Mouse (Mus musculus) colon, adult 2 months (tissue): ENCODE measurements around the gene Cmc1. TPM values are rescaled to one million over a fixed set of nuclear protein-coding genes. Genes with fewer than 3 reads are reported as not detected.

Experiments used
- polyA plus RNA-seq: library from polyadenylated mRNA; depleted of rRNA; stranded (reverse); fragments of >200 nt; gene quantifications from 2 replicates; pipeline ENCODE4 v1.2.3, GENCODE M21; 2012; rRNA removed

The Cmc1 gene
- 1.9 and 2.0 TPM in 2 replicates for polyA plus RNA-seq

DNA sequence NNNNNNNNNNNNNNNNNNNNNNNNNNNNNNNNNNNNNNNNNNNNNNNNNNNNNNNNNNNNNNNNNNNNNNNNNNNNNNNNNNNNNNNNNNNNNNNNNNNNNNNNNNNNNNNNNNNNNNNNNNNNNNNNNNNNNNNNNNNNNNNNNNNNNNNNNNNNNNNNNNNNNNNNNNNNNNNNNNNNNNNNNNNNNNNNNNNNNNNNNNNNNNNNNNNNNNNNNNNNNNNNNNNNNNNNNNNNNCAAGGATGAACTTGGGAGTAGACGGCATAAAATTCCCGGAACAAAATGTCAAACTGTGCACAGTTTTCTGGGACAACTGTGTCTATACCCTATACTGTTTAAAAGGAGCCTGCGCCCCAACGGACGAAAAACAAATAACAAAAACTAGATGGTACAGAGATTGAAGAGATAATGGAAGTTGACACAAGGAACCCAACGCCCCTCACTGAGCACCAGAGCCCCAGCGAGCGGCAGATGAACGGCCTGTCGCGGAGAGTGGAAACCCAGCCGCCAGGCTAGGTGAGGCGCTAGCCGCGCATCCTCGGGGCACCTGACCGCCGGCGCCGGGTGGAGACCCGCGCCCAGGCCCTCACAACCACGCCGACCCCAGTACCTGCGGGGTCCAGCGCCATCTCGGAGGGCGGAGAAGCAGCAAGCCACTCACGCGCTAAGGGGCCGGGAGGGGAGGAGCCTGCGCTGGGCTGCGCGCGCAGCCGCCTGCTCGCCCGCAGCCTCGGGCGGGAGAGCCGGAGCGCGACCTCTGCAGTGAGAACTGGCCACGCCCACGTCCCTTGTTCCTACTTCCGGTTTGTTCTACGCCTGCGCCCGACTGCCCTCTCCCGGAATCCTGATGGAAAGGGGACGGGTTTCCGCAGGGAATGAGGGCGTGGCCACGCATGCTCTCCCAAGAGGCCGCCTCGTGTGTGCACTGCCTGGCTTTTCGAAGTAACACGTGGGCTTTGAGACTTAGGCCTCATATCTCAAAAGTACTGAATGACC lies at the start of gene Cmc1:
Gene Cmc1, minus strand, starts transcription at position 771 of the 996 bp plus-strand sequence.

DNA sequence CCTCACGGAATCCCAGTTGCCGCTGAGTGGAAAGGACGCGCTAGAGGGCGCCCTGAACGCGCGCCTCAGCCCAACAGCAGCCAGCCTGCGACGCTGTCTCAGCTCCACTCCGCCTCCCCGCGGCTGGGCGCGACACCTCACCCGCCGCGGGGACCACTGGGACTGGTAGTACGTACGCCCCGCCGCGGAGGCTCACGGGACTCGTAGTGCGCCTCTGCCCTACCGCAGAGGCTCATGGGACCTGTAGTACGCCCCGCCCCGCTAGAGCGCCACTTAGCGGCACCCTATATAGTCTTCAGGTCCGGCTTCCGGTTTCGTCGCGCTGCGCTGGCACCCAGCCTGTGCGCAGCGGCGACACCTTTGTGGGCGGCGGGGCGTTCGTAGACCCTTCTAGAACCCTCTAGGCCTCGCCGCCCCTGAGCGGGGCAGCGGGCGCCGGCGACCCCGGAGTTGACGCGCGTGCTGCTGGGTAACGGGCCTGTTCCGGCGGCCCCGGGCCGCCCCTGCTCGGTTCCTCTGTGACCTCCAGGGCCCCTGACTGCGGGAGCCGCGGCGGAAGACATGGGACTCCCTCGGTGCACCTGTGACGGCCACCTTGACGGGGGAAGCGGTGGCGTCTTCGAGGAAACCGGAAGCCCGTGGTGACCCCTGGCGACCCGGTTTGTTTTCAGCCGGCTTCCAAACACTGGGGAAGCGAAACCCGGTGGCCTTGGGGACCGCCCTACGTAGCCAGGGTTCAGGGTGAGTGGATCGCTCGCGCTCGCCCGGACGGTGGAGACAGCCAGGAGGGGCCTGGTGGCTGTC lies 109.6 kb downstream of the Cmc1 start, which contains the start of gene Azi2:
Gene Azi2, plus strand, starts transcription at position 282 of the 804 bp plus-strand sequence.

Other genes with a start within 250 kb of the Cmc1 start
- gene Azi2, start 109.7 kb downstream of the Cmc1 start, polyA plus RNA-seq: 30.0 and 34.2 TPM in 2 replicates